Mouse (Mus musculus) midbrain, embryonic 11.5 days (tissue): ENCODE results near the gene Cmpk1. TPM values are rescaled to one million over a fixed set of nuclear protein-coding genes. Genes with fewer than 3 reads are reported as not detected.

ENCODE experiments used
- ATAC-seq: fragments of 200-750 bp; cut with Nextera tagmentation; 2 replicates; pipeline ENCODE4 v1.8.0; 2017; ENCODE audit warnings: moderate TSS enrichment, moderate library complexity; ENCODE audit not compliant: low FRiP score
- DNase-seq: peaks from one replicate; pipeline ENCODE4 v3.0.0; 2015; ENCODE audit warnings: low spot score; ENCODE audit errors: missing footprints
- H3K27ac ChIP-seq: fragments of 300-500 bp; sonication (generic); 2 replicates; pipeline ENCODE4 v1.5.1; 2014; ENCODE audit warnings: low read depth, low read length
- H3K27me3 ChIP-seq: fragments of 300-500 bp; sonication (generic); 2 replicates; pipeline ENCODE4 v1.6.1; 2014; ENCODE audit warnings: mild to moderate bottlenecking, low read length, moderate library complexity, mixed read lengths; ENCODE audit not compliant: control insufficient read depth, insufficient read depth
- H3K36me3 ChIP-seq: fragments of 300-500 bp; sonication (generic); 2 replicates; pipeline ENCODE4 v1.6.1; 2014; ENCODE audit warnings: mild to moderate bottlenecking, low read length, moderate library complexity, mixed read lengths; ENCODE audit not compliant: control insufficient read depth, insufficient read depth
- H3K4me1 ChIP-seq: fragments of 300-500 bp; sonication (generic); 2 replicates; pipeline ENCODE4 v1.6.1; 2014; ENCODE audit warnings: low read length; ENCODE audit not compliant: control insufficient read depth, insufficient read depth
- H3K4me2 ChIP-seq: fragments of 300-500 bp; sonication (generic); 2 replicates; pipeline ENCODE4 v1.6.1; 2014; ENCODE audit warnings: mild to moderate bottlenecking, moderate library complexity
- H3K4me3 ChIP-seq: fragments of 300-500 bp; sonication (generic); 2 replicates; pipeline ENCODE4 v1.5.1; 2014; ENCODE audit warnings: low read depth, low read length
- H3K9ac ChIP-seq: fragments of 300-500 bp; sonication (generic); 2 replicates; pipeline ENCODE4 v1.6.1; 2014; ENCODE audit warnings: low read length
- H3K9me3 ChIP-seq: fragments of 300-500 bp; sonication (generic); 2 replicates; pipeline ENCODE4 v1.6.1; 2016; ENCODE audit warnings: low read length; ENCODE audit not compliant: control insufficient read depth
- WGBS: fragments of 180-500 bp; shearing (Covaris S2); extraction: QIAGEN DNeasy Blood & Tissue Kit; methylation state at CpG from one replicate; pipeline ENCODE4 v1.1.7; 2014; 5-methylcytosine and 5-hydroxymethylcytosine counted together
- polyA plus RNA-seq: library from polyadenylated mRNA; unstranded; fragments of >200 nt; fragmentation: Nextera tagmentation; extraction: Ambion mirVana; gene quantifications from 2 replicates; pipeline ENCODE4 v1.2.1, GENCODE M21; 2014

The Cmpk1 gene
- polyA plus RNA-seq, 1 experiment from 2014 or later = 145 TPM

DNA sequence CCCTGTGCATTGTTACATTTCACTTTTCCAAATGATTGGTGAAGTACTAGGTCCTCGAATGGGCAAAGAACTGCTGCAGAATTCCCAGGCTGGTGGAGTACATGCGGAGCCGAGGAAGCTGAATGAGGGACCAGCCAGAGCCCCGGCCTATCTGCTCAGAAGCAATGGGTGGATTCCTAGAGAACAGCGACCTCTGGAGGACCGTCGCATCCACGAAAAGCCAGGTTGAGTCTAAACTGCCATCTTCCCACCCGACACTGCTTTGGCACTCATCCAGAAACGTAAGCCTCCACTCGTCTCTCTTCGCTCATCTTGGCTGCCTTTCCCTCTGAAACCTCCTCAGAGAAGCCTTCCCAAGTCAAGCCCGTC, 73.5 kb downstream of the Cmpk1 start:
- peaks cover 5% of the 10 kb centered on the region for H3K4me1 ChIP-seq
- DNase-seq = peak; percentile 98
- no peak overlapping the region for H3K4me3 ChIP-seq
- WGBS = 2% methylated on average over 13 of the region's 13 CpGs
- H3K27ac ChIP-seq = no peak overlapping the region
- no peak overlapping the region for H3K4me2 ChIP-seq
- H3K9ac ChIP-seq = no peak overlapping the region
- peaks cover 85% of the 10 kb centered on the region for H3K27me3 ChIP-seq
- H3K9me3 ChIP-seq = no peaks in the 10 kb centered on the region
- ATAC-seq = peak; percentile 30
- no peaks in the 10 kb centered on the region for H3K36me3 ChIP-seq

DNA sequence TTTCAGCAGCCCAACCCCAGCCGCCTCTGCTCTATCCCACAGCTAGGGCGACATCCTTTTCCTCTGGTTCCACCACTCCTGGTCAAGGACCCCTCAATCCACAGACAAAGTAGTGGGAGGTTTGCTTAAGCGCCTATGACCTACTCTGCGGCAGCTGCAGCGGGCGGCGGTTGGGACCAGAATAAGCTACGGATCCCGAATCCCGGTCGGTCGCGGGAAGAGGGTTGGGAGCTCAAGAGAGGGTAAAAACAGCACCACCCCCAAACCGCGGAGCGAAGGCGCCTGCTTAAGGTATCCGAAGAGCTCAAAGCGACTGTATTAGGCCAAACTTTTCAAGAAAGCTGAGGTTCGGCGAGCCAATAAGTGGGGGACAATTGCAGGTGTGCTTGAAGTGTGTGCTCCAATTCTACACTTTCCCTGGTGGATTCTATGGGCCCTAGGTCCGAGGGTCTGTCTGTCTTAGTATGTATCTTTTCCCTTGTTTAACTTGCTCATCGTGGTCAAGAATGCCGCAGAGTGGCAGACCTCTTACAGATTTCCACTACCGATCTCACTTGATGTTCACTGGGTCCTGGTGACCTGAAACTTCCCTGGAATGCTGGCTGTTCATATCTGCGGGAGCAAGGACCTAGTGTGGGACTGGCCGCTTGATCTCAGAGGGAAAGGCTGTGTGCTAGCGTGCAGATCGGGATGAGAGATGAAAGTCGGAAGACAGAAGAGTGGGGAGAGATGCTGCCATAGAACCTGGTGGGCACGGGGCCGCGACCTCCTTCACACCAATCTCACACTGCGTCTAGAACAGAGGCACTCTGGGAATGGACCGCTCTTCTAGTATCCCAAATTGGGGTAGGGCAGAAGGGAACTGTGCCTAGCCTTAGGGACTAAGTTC, 74.1 kb downstream of the Cmpk1 start:
- no peak overlapping the region; the same call in 1 of the 2 replicates for H3K4me3 ChIP-seq
- H3K27ac ChIP-seq = no peak overlapping the region
- H3K4me2 ChIP-seq = 0 out of 2 replicates have a peak overlapping the region, but pooled peaks have one; percentile 13
- H3K9me3 ChIP-seq = no peaks in the 10 kb centered on the region
- 4% methylated on average over 35 of the region's 35 CpGs for WGBS
- H3K9ac ChIP-seq = no peak overlapping the region
- peaks cover 5% of the 10 kb centered on the region for H3K4me1 ChIP-seq
- H3K27me3 ChIP-seq = peaks cover 91% of the 10 kb centered on the region
- H3K36me3 ChIP-seq = no peaks in the 10 kb centered on the region
- DNase-seq = peak; percentile 93
- ATAC-seq = no peak

GRCm38 (mm10) chr4:114909602-114910484, 77.2 kb downstream of the Cmpk1 start:
- no peak overlapping the region; the same call in 1 of the 2 replicates for H3K27ac ChIP-seq
- peaks cover 5% of the 10 kb centered on the region for H3K4me1 ChIP-seq
- DNase-seq = peak; percentile 94
- H3K36me3 ChIP-seq = no peaks in the 10 kb centered on the region
- ATAC-seq = no peak
- peak overlapping the region; percentile 36; the same call in 1 of the 2 replicates for H3K9ac ChIP-seq
- H3K9me3 ChIP-seq = no peaks in the 10 kb centered on the region
- H3K4me2 ChIP-seq = peak overlapping the region; percentile 61
- WGBS = 2% methylated on average over 20 of the region's 20 CpGs
- H3K4me3 ChIP-seq = peak overlapping the region; percentile 39
- H3K27me3 ChIP-seq = peaks cover 99% of the 10 kb centered on the region

Other genes with a start within 250 kb of the Cmpk1 start
- not detected in 2 replicates for gene Gm12830, start 165.5 kb downstream of the Cmpk1 start, polyA plus RNA-seq
- gene Foxd2, start 78.4 kb downstream of the Cmpk1 start, polyA plus RNA-seq = 2.0 and 2.4 TPM in 2 replicates
- gene Foxe3, start 61.2 kb downstream of the Cmpk1 start, polyA plus RNA-seq = 0.44 and 1.1 TPM in 2 replicates
- 19.7 and 24.8 TPM in 2 replicates for gene Stil, start 12.9 kb upstream of the Cmpk1 start, polyA plus RNA-seq
- gene Tal1, start 69.2 kb upstream of the Cmpk1 start, polyA plus RNA-seq = 18.4 and 19.8 TPM in 2 replicates
- gene Pdzk1ip1, start 101.5 kb upstream of the Cmpk1 start, polyA plus RNA-seq = 14.6 and 16.6 TPM in 2 replicates
- gene Cyp4x1, start 147.0 kb upstream of the Cmpk1 start, polyA plus RNA-seq = 0.90 and 1.4 TPM in 2 replicates